Mouse (Mus musculus) limb, embryonic 14.5 days (tissue): ENCODE data around the gene Adgrl3. TPM values are rescaled to one million over a fixed set of nuclear protein-coding genes. Genes with fewer than 3 reads are reported as not detected.
A peak's percentile ranks its signal among the peaks of the same experiment; 100 is the strongest.

Source experiments
- ATAC-seq: fragments of 200-750 bp; cut with Nextera tagmentation; 2 replicates; pipeline ENCODE4 v1.8.0; 2017; ENCODE audit warnings: low read depth, moderate number of reproducible peaks, moderate TSS enrichment; ENCODE audit not compliant: low FRiP score
- DNase-seq: peaks from one replicate; pipeline ENCODE4 v3.0.0-alpha.2; 2015; ENCODE audit warnings: low spot score
- H3K27ac ChIP-seq: fragments of 300-500 bp; sonication (generic); replicated peaks from 2 replicates; pipeline ENCODE4 v1.5.1; 2014; ENCODE audit warnings: low read depth, mild to moderate bottlenecking, low read length, moderate library complexity, mixed read lengths
- H3K27me3 ChIP-seq: fragments of 300-500 bp; sonication (generic); 2 replicates; pipeline ENCODE4 v1.6.1; 2014; ENCODE audit warnings: low read length, mixed read lengths; ENCODE audit not compliant: control insufficient read depth, insufficient read depth
- H3K36me3 ChIP-seq: fragments of 300-500 bp; sonication (generic); 2 replicates; pipeline ENCODE4 v1.6.1; 2014; ENCODE audit warnings: mild to moderate bottlenecking, low read length, moderate library complexity, mixed read lengths; ENCODE audit not compliant: control insufficient read depth, insufficient read depth
- H3K4me1 ChIP-seq: fragments of 300-500 bp; sonication (generic); 2 replicates; pipeline ENCODE4 v1.6.1; 2014; ENCODE audit warnings: antibody characterized with exemption, low read length, mixed read lengths; ENCODE audit not compliant: control insufficient read depth, insufficient read depth
- H3K4me2 ChIP-seq: fragments of 300-500 bp; sonication (generic); replicated peaks from 2 replicates; pipeline ENCODE4 v1.6.1; 2014; ENCODE audit warnings: low read depth, mild to moderate bottlenecking, low read length, moderate library complexity; ENCODE audit not compliant: severe bottlenecking
- H3K4me3 ChIP-seq: fragments of 300-500 bp; sonication (generic); replicated peaks from 2 replicates; pipeline ENCODE4 v1.5.1; 2014; ENCODE audit warnings: low read length
- H3K9ac ChIP-seq: fragments of 300-500 bp; sonication (generic); 2 replicates; pipeline ENCODE4 v1.6.1; 2014; ENCODE audit warnings: mild to moderate bottlenecking, low read depth, low read length, moderate library complexity; ENCODE audit not compliant: severe bottlenecking
- H3K9me3 ChIP-seq: fragments of 300-500 bp; sonication (generic); 2 replicates; pipeline ENCODE4 v1.6.1; 2016; ENCODE audit warnings: low read length; ENCODE audit not compliant: control insufficient read depth
- POLR2A ChIP-seq: fragments of 200-500 bp; IDR thresholded peaks from 2 replicates; pipeline ENCODE4 v1.8.0; 2012; ENCODE audit warnings: inconsistent platforms, mild to moderate bottlenecking, moderate library complexity, borderline replicate concordance; ENCODE audit not compliant: insufficient read depth, insufficient read length; ENCODE audit errors: extremely low read depth
- WGBS: fragments of 180-500 bp; shearing (Covaris S2); extraction: QIAGEN DNeasy Blood & Tissue Kit; methylation state at CpG from one replicate; pipeline ENCODE4 v1.1.7; 2014; 5-methylcytosine and 5-hydroxymethylcytosine counted together
- polyA plus RNA-seq, 2 experiments: library from polyadenylated mRNA; depleted of rRNA in 1 of 2; stranded (reverse) in 1 of 2; unstranded in 1 of 2; fragments of >200 nt; fragmentation: Nextera tagmentation in 1 of 2; extraction: Ambion mirVana in 1 of 2; gene quantifications; 2 replicates each; pipeline versions ENCODE4 v1.2.1 to v1.2.3; 2012 to 2014

The Adgrl3 gene
- polyA plus RNA-seq, 2 experiments = 37.6 to 41.1 TPM

DNA sequence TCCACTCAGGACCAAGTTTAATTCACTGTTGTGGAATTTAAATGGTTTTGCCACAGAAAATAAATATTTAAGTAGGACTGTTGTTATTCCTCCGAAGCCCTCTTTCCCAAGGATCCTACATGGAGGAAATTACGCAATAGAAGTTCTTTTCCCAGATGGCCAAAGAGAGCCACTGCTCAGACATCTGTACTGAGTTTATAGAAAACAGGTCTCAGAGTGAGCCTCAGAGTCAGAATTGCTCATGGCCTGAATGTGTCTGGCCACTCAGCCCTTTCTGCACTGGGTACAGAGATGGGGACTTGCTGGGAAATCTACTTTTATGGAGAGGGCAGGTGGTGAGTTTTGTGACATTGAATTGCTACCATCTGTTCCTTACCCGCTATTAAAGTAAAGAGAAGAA is 74.7 kb downstream of the Adgrl3 start:
- DNase-seq = peak; percentile 15
- no peak overlapping the region for H3K27ac ChIP-seq

DNA sequence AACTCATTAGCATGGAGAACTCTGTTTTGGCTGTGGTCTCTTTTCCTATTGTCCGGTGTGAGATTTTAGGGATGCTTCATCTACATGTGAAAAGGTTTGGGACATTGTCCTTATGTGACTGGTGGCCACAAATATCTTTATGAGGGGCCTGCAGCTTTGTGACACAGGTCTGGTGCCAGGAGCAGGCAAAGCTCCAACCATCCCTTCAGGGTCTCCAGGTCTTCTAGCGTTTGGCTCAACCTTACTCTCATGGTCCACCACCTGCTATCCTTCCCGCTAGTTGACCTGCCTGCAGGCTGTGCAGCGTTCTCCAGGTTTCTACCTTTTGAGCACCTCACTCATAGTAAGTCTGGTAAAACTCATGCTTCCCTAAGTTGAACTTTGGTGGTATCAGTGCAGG is 77.2 kb downstream of the Adgrl3 start:
- Histone ChIP-seq H3K9ac (no peak overlapping the region), H3K4me1 (peaks cover 10% of the 10 kb centered on the region), H3K4me2 (no peak overlapping the region), H3K27ac (no peak overlapping the region), H3K9me3 (no peaks in the 10 kb centered on the region), H3K4me3 (no peak overlapping the region), H3K36me3 (no peaks in the 10 kb centered on the region), H3K27me3 (no peaks in the 10 kb centered on the region)
- DNase-seq = no peak
- TF ChIP-seq POLR2A = no peak
- WGBS = 84% methylated on average over 4 of the region's 4 CpGs
- no peak for ATAC-seq

More for the DNA sequence above, 74.7 kb downstream of the Adgrl3 start:
- ATAC-seq = peak; percentile 55; the same call in 1 of the 2 replicates
- Histone ChIP-seq H3K4me2 (no peak overlapping the region), H3K9me3 (no peaks in the 10 kb centered on the region), H3K9ac (no peak overlapping the region), H3K36me3 (no peaks in the 10 kb centered on the region), H3K4me3 (no peak overlapping the region), H3K27me3 (no peaks in the 10 kb centered on the region), H3K4me1 (peaks cover 7% of the 10 kb centered on the region)
- 22% methylated on average over 3 of the region's 3 CpGs for WGBS
- TF ChIP-seq POLR2A = no peak

DNA sequence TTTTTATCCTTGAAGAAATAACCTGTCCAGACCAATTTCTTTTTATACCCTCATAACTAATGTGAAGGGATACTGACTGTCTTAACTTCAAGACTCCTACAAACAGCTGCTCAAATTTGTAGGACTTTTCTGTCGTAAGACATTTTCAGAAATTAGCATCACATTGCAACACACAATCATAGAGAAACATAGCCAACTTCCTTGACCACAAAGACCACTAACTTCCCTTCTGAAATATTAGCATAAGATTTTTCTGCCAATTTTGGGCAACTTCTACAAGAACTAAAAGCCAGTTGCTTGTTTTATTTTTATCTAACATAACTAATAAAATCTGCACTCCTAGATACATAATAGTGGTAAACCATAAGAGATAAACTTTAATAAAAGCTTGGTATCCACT is 87.5 kb downstream of the Adgrl3 start:
- ATAC-seq = no peak
- Histone ChIP-seq H3K36me3 (no peaks in the 10 kb centered on the region), H3K27ac (no peak overlapping the region), H3K4me1 (no peaks in the 10 kb centered on the region), H3K4me2 (no peak overlapping the region), H3K27me3 (no peaks in the 10 kb centered on the region), H3K4me3 (no peak overlapping the region), H3K9me3 (no peaks in the 10 kb centered on the region), H3K9ac (no peak overlapping the region)
- WGBS = 71% methylated on average over 1 of the region's 1 CpGs
- TF ChIP-seq POLR2A = no peak
- DNase-seq = no peak

DNA sequence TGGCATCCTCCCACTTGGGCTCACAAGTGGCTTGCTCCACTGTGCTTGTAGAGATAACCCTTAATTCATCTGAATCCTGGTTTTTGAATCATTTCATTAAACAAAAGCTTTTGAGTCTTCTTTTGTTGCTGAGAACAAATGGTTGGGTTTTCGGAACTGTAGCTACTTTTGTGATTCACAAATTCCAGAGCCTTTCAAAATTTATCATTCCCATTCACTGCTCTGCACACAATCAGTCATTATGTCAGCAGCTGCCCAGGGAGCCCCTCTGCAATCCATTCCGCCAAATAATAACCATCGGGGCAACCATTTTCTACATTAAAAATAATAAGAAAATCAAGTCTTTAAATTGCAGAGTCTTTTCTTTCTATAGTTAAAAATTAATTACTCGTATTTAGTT is 104.5 kb downstream of the Adgrl3 start:
- DNase-seq = no peak
- Histone ChIP-seq H3K4me1 (no peaks in the 10 kb centered on the region), H3K9me3 (no peaks in the 10 kb centered on the region), H3K36me3 (no peaks in the 10 kb centered on the region), H3K4me2 (no peak overlapping the region), H3K9ac (no peak overlapping the region), H3K4me3 (no peak overlapping the region), H3K27me3 (no peaks in the 10 kb centered on the region), H3K27ac (no peak overlapping the region)
- no peak for ATAC-seq
- TF ChIP-seq POLR2A = no peak
- WGBS = 49% methylated on average over 4 of the region's 4 CpGs

DNA sequence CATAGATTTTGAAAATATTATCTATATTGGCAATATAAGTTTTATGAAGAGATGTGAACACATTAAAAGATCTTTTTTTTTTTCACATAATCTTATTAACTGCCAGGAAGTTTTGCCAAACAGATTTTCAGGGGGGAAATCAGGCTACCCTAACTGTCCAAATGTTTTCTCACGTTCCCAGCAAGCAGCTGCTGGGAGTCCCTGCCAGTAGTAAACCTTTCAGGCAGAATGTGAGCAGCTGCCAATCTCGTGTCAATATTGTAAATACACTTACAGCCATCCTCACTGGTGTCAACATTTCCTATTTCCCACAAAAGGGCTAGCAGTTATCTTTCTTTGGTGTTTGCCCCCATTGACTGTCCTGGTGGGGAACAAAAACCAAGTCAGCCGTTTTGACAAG is 107.7 kb downstream of the Adgrl3 start:
- no peak for DNase-seq
- H3K27me3 ChIP-seq = no peaks in the 10 kb centered on the region
- H3K9me3 ChIP-seq = no peaks in the 10 kb centered on the region
- WGBS = 51% methylated on average over 3 of the region's 3 CpGs
- H3K36me3 ChIP-seq = no peaks in the 10 kb centered on the region
- H3K4me1 ChIP-seq = no peaks in the 10 kb centered on the region; the same call in 1 of the 2 replicates
- H3K4me3 ChIP-seq = no peak overlapping the region
- no peak overlapping the region for H3K9ac ChIP-seq
- no peak for ATAC-seq
- no peak for TF ChIP-seq POLR2A
- no peak overlapping the region for H3K4me2 ChIP-seq
- no peak overlapping the region for H3K27ac ChIP-seq

DNA sequence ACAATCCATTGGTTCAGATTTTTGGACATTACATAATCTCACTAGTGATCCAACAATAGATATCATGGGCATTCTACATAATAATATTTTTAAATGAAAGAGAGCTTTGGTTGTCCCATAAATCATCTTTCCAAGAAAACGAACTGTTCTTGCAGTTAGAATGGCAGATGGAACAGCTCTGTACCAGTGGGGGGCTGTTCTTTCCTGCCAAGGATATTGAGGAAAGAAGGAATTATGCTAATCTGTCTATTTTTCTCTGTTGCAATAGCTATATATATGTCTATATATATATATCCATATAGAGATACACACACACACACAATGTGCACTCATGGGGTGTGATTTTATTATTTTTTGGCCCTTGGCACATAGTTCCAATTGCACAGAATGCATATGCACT is 116.5 kb downstream of the Adgrl3 start:
- ATAC-seq = no peak
- H3K4me3 ChIP-seq = no peak overlapping the region
- 78% methylated on average over 1 of the region's 1 CpGs for WGBS
- no peak overlapping the region for H3K27ac ChIP-seq
- DNase-seq = no peak
- no peaks in the 10 kb centered on the region for H3K27me3 ChIP-seq
- no peaks in the 10 kb centered on the region for H3K9me3 ChIP-seq
- H3K4me2 ChIP-seq = no peak overlapping the region
- H3K9ac ChIP-seq = no peak overlapping the region
- no peaks in the 10 kb centered on the region for H3K36me3 ChIP-seq
- H3K4me1 ChIP-seq = no peaks in the 10 kb centered on the region
- no peak for TF ChIP-seq POLR2A
